Mouse (Mus musculus) thymus, postnatal 25 days (tissue): Measurements from ENCODE around the gene AC124108.1.

ENCODE experiments used
- DNase-seq: peaks from one replicate; pipeline ENCODE4 v3.0.0; 2022

Gene AC124108.1

DNA sequence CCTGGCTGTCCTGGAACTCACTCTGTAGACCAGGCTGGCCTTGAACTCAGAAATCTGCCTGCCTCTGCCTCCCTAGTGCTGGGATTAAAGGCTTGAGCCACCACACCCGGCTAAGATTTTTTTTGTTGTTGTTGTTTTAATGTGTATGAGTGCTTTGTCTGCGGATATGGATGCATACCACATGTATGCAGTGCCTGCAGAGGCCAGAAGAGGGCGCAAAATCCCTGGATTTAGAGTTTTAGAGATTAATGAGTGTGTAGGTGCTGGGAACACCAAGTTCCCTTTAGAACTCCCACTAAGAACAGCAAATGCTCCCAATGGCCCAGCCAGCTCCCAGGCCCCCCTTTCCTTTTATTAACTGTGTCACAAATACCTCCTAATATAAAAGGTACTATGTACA is 25.4 kb upstream of the AC124108.1 start:
- peak; percentile 48 for DNase-seq

GRCm38 (mm10) chr1:132168115-132168767 is 23.0 kb upstream of the AC124108.1 start:
- DNase-seq = peak; percentile 18

- no peak for DNase-seq
Measured at GRCm38 (mm10) chr1:132170698-132171097, 20.6 kb upstream of the AC124108.1 start.

DNA sequence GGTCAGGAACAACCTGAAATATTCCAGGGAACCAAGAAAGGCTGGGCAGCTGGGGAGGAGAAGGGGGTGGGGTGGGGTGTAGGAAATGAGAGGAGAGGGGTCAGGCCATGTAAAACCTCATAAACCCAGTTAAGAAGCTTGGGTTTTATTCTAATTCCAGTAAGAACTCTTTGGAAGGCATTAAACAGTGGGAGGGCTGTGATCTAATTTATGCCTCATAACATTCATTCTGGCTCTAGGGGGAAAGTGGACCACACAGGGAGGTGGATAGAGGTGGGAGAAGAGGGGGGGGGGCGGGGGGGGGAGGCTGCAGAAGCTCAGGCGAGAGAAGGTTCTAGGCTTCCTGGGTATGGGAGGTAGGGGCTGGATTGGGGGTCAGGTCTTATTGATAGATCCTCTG is 19.6 kb upstream of the AC124108.1 start:
- no peak for DNase-seq

GRCm38 (mm10) chr1:132186303-132186702 is 5.0 kb upstream of the AC124108.1 start:
- DNase-seq = no peak

- DNase-seq = no peak
Measured at GRCm38 (mm10) chr1:132188442-132189066, 2.7 kb upstream of the AC124108.1 start.

DNA sequence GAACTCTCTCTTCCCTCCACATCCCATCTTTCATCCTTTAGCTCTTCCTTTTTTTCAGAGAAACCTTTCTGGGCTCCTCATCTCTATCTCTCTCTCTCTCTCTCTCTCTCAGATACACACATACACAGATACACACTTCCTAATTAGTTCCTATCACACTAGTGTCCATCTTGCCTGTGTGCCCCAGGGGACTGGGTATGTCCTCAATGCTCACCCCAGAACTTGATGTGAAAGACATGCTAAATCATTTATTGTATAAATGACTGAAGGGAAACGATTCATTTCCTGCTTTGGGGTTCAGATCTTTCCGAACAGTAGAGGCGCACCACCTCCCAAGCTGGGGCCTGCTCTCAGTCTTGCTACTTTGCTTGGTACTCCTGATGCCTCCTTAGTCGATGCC is 2.0 kb upstream of the AC124108.1 start:
- DNase-seq = no peak

DNA sequence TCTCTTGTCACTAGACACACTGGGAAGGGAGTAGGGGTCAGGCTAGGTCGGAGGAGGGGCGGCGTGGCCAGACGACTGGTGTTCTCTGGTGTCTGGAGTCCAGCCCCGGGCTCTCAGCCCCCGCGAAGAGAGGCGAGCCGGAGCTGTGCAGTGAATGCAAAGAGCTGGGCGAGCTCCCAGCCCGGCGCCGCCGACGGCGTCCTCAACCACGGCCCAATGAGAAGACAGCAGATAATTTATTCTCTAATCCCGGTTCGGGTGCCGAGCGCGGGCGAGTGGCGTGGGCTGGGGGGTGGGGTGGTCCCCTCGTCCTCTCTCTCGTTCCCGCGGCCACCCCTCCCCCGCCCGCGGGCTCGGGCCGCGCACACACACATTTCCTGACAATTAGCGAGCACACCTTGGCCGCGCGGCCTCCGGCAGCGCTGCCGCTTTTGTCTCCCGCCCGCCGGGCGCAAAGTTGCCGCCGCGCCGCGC is 1.2 kb upstream of the AC124108.1 start:
- no peak for DNase-seq

- DNase-seq = peak; percentile 3
Measured at GRCm38 (mm10) chr1:132190621-132191092, 600 bp upstream of the AC124108.1 start.

DNA sequence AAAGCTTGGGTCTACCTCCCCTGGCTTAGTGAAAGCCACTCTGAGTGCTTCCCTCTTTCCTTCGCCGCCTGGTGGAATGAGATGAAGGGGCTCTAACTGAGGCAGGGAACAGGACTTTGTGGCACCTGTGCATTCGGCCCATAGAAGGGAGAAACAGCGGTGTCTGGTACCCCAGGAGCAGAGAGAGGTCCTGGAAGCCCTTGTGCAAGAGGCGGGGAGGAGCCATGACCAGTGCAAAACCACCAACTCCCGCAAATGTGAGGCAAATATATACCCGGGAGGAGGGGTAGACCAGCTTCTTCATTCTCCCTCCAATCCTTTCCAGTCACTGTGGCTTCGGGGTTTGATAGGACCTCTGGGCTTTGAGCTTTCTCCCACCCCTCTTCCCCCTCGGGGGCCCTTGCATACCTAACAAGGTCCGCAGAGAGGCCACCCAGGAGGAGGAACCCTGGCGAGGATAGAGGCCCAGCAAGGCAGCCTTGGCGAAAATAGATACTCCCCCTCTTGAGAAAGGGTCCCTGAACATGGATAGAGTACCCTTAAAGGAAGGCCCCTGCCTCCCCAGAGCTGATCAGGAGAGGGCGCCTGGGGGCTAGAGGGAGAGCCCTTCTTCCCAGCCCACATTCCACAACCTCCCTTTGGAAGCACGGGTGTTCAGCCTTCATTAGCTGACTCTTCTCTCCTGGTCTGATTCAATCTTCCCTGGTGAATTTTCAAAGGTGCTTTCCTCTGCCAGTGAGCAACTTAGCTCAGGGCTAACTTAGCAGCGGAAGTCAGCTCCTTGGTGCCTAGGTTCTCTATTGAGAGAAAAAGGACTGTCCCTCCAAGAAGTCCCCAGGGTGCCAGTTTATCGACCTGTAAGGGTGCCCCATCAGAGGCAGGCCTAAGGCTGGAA is 776 bp downstream of the AC124108.1 start:
- no peak for DNase-seq

DNA sequence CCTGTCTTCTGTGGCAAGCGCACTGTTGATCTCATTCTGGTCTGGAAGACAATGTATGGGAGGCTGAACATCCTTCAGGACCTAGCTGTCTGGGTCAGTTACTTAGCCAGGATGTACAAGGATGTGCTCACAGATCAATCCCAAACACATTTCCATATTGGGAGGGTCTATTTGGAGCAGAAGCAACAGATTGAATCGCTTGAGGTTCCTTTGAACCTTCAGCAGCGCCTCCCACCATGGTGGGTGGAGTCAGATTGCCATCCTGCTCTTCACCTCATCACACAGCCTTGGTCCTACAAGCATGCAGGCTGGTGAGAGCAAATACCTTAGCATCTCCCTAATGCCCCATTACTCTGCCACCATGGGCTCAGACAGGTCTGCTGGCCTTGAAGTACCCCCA is 2.5 kb downstream of the AC124108.1 start:
- no peak for DNase-seq

- no peak for DNase-seq
Measured at GRCm38 (mm10) chr1:132194624-132195023, 3.4 kb downstream of the AC124108.1 start.

- DNase-seq = no peak
Measured at GRCm38 (mm10) chr1:132195100-132195499, 3.8 kb downstream of the AC124108.1 start.

DNA sequence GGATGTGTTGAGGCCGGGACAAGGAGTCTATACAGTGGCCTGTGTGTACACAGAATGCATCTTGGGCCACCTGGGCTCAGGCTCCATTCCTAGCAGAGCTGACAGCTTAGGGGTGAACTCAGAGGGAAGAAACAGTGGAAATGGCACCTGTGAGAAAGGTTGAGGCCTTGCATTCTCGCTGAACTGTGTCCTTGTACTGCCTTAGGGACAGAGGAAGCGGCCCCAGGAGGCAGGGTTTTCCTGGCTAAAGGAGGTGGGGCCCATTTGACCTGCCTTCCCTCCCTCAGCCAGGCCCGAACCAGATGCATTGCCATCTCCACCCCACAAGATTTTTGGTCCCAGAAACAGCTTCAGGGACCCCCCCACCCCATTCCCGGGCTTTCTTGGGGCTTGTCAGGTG is 4.4 kb downstream of the AC124108.1 start:
- DNase-seq = no peak

DNA sequence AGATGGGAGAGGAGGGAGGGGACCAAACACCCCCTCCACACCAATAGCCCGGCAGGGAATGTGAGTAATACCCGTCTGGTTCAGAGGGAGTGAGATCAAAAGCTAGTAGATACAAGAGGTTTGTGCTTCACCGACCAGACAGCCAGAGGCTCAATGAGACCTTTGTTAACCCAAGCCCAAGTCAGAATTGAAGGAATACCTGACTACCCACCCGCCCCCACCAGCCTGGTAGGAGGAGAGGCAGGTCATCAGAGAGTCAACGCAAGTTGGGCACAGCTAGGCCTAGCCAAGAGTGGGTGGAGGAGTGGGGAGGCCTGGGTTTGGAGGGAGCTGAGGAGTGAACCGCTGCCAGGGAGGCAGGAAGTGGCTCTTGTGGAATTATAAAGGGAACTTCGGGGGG is 5.1 kb downstream of the AC124108.1 start:
- DNase-seq = no peak

DNA sequence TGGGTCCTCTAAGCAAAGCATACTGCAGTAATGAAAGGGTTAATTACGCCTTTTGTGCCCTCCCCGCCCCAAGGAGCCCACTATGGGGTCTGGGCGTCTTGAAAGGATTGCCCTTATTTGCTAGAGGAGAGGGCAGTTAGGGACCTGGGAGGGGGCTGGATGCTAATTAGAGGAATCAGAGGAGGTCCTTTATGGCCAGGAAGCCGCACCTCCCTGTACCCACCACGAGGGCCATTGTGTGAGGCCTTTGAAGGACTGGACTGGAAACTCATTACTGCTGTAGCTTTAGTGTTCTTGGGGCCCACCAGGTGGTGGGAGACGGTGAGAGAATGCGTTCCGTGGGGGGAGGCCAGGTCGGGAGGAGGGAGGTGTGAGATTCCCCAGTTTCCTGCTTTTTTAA is 6.4 kb downstream of the AC124108.1 start:
- no peak for DNase-seq

- DNase-seq = no peak
Measured at GRCm38 (mm10) chr1:132198401-132199071, 7.3 kb downstream of the AC124108.1 start.

- no peak for DNase-seq
Measured at GRCm38 (mm10) chr1:132199244-132199643, 8.0 kb downstream of the AC124108.1 start.

DNA sequence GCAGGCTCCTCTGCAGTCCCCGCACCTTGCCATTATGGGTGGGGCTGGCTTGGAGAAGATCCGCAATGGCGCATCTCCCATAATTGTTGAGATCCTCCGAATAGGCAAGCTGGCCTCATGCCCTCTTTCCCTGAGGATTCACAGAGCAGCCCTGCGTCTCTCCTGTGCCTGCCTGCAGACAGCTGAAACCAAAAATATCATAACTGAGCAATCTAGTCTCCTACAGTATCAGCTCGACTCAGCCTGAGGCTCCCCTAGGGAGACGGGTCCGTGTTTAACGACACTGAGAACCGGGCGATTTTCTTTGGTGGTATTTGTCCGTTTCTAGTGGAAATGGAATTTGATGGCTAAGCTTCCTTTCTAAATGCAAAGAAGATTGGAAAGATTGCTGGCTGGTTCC is 8.7 kb downstream of the AC124108.1 start:
- no peak for DNase-seq

GRCm38 (mm10) chr1:132200562-132201510 is 9.6 kb downstream of the AC124108.1 start:
- DNase-seq = no peak

DNA sequence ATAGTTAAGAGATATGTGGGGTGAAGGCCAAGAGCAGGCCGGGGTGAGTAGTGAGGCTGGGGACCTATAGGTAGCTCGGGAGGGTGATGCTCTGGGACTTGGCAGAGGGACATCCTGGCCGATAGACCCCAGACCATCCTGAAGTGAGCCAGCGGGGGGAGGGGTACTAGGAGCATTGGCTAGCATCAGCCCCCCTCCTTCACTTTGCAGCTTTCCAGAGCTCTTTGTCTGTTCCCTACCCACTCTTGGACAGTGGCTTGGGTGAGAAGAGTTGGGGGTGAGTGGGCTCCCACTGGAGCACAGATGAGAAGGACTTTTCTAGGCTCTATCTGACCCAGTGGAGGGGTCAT is 10.2 kb downstream of the AC124108.1 start:
- DNase-seq = no peak

- DNase-seq = no peak
Measured at GRCm38 (mm10) chr1:132201936-132202335, 10.7 kb downstream of the AC124108.1 start.
